Mouse (Mus musculus) myocyte (in vitro differentiated cells): ENCODE measurements at regions not wholly inside any gene's neighbourhood (a gene's known extent, or its start where the extent isn't known, plus 50 kb on each side); places are given as distances from the start of the nearest gene placed in this dataset.

Experiments
- H3K27me3 ChIP-seq: one replicate; pipeline ENCODE4 v1.6.1; 2011; ENCODE audit not compliant: control insufficient read depth, insufficient read depth, insufficient read length
- H3K36me3 ChIP-seq: one replicate; pipeline ENCODE4 v1.6.1; 2011; ENCODE audit not compliant: control insufficient read depth, insufficient read depth
- H3K4me2 ChIP-seq: one replicate; pipeline ENCODE4 v1.6.1; 2011; ENCODE audit warnings: low read depth, control low read depth
- H3K4me3 ChIP-seq: one replicate; pipeline ENCODE4 v1.5.1; 2011; ENCODE audit warnings: mild to moderate bottlenecking, control low read depth, moderate library complexity
- H3K79me2 ChIP-seq: one replicate; pipeline ENCODE4 v1.6.1; 2011; ENCODE audit not compliant: control insufficient read depth, insufficient read depth
- H3ac ChIP-seq: one replicate; pipeline ENCODE4 v1.6.1; 2011; ENCODE audit not compliant: control insufficient read depth, insufficient read length
- CEBPB ChIP-seq: IDR thresholded peaks from 2 replicates; pipeline ENCODE4 v1.6.1; 2011; ENCODE audit warnings: mild to moderate bottlenecking, moderate library complexity; ENCODE audit not compliant: poor library complexity, insufficient read depth, severe bottlenecking
- E2F4 ChIP-seq: IDR thresholded peaks from one replicate; pipeline ENCODE4 v1.6.1; 2011; ENCODE audit warnings: mild to moderate bottlenecking, control low read depth, moderate library complexity; ENCODE audit not compliant: insufficient read depth
- MAX ChIP-seq: IDR thresholded peaks from one replicate; pipeline ENCODE4 v1.6.1; 2011; ENCODE audit warnings: low read depth, mild to moderate bottlenecking, control low read depth
- MYOD1 ChIP-seq, 3 experiments: IDR thresholded peaks; one replicate each; pipeline ENCODE4 v1.6.1; 2011; ENCODE audit warnings: control low read depth in 2 of 3, low read depth in 2 of 3, mild to moderate bottlenecking in 2 of 3, moderate library complexity in 1 of 3; ENCODE audit not compliant: insufficient read length in 2 of 3, control insufficient read depth in 1 of 3
- MYOG ChIP-seq, 3 experiments: IDR thresholded peaks; one replicate each; pipeline ENCODE4 v1.6.1; 2011; ENCODE audit warnings: control low read depth in 2 of 3, low read depth in 2 of 3, mild to moderate bottlenecking in 2 of 3; ENCODE audit not compliant: insufficient read length in 2 of 3, control insufficient read depth in 1 of 3, insufficient read depth in 1 of 3
- POLR2A ChIP-seq: IDR thresholded peaks from one replicate; pipeline ENCODE4 v1.6.1; 2011; ENCODE audit warnings: low read depth, mild to moderate bottlenecking, control low read depth, moderate library complexity; ENCODE audit not compliant: insufficient read length
- POLR2AphosphoS2 ChIP-seq: IDR thresholded peaks from one replicate; pipeline ENCODE4 v1.6.1; 2011; ENCODE audit warnings: low read depth, control low read depth; ENCODE audit not compliant: insufficient read length
- REST ChIP-seq: IDR thresholded peaks from one replicate; pipeline ENCODE4 v1.6.1; 2011; ENCODE audit warnings: mild to moderate bottlenecking, control low read depth, moderate library complexity; ENCODE audit not compliant: insufficient read depth, insufficient read length
- SRF ChIP-seq: IDR thresholded peaks from one replicate; pipeline ENCODE4 v1.6.1; 2011; ENCODE audit warnings: low read depth; ENCODE audit not compliant: control insufficient read depth, insufficient read length
- TCF12 ChIP-seq: IDR thresholded peaks from one replicate; pipeline ENCODE4 v1.6.1; 2011; ENCODE audit warnings: mild to moderate bottlenecking, control low read depth; ENCODE audit not compliant: poor library complexity, insufficient read depth, severe bottlenecking
- TCF3 ChIP-seq: IDR thresholded peaks from one replicate; pipeline ENCODE4 v1.6.1; 2011; ENCODE audit warnings: low read depth, control low read depth; ENCODE audit not compliant: insufficient read length
- USF1 ChIP-seq: IDR thresholded peaks from one replicate; pipeline ENCODE4 v1.6.1; 2011; ENCODE audit warnings: low read depth, mild to moderate bottlenecking, control low read depth, moderate library complexity

DNA sequence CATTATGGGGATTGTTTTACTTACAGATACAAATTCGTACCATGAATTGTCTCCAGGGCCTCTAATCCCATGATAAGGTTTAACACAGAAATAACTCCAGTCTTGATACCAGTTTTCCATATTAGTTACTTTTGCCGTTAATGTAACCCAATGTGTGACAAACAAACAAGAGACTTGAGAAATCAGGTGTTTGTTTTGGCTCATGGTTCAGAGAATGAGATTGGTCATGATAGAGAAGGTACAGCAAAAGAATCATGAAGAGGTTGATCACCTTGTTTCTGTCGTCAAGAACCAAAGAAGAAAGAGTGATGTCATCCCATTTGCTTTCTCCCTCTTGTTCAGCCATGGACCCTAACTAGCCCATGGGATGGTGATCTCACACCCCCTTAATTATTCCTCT is 107.5 kb downstream of the Olig3 start:
- Histone ChIP-seq H3K79me2 (no peaks in the 10 kb centered on the region), H3K27me3 (peaks cover 4% of the 10 kb centered on the region), H3K4me3 (no peak overlapping the region), H3K4me2 (no peak overlapping the region), H3ac (no peak overlapping the region), H3K36me3 (no peaks in the 10 kb centered on the region)
- TF ChIP-seq TCF3 (no peak), MAX (no peak), E2F4 (no peak), MYOG (IDR thresholded peaks at IDR 0.05; ENCODE audit: control insufficient read depth in 1 of 3, insufficient read depth in 1 of 3, insufficient read length in 2 of 3, low read depth in 2 of 3) (no peak), USF1 (no peak), POLR2AphosphoS2 (no peak), TCF12 (no peak), MYOD1 (IDR thresholded peaks at IDR 0.05; ENCODE audit: control insufficient read depth in 1 of 3, insufficient read length in 2 of 3, low read depth in 2 of 3) (no peak), REST (no peak), CEBPB (no peak), POLR2A (no peak), SRF (no peak)

DNA sequence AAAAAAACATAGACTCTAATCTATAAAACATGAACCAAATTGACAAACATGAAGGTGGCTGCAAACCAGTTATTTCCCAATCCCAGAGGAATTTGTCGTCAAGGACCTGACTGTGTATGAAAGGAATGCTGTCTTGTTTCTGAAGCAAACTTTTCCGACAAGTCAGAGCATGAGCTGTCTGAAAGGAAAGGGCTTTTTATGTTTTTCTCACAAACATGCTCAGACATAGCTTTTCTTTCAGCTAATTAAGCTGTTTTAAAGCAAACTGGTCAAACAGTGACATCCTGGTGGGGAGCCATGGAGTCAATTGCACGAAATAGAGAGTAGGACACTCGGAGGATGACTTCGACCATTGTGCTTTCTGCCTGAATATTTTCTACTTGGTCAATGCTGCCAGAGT is 108.2 kb downstream of the Olig3 start:
- no peak overlapping the region for H3K4me3 ChIP-seq
- no peak overlapping the region for H3K4me2 ChIP-seq
- H3K27me3 ChIP-seq: peaks cover 4% of the 10 kb centered on the region
- H3K36me3 ChIP-seq: no peaks in the 10 kb centered on the region
- no peak overlapping the region for H3ac ChIP-seq
- TF ChIP-seq MAX: no peak
- no peak for TF ChIP-seq CEBPB
- no peak for TF ChIP-seq POLR2A
- no peak for TF ChIP-seq REST
- TF ChIP-seq USF1: no peak
- TF ChIP-seq TCF12: no peak
- no peaks in the 10 kb centered on the region for H3K79me2 ChIP-seq

DNA sequence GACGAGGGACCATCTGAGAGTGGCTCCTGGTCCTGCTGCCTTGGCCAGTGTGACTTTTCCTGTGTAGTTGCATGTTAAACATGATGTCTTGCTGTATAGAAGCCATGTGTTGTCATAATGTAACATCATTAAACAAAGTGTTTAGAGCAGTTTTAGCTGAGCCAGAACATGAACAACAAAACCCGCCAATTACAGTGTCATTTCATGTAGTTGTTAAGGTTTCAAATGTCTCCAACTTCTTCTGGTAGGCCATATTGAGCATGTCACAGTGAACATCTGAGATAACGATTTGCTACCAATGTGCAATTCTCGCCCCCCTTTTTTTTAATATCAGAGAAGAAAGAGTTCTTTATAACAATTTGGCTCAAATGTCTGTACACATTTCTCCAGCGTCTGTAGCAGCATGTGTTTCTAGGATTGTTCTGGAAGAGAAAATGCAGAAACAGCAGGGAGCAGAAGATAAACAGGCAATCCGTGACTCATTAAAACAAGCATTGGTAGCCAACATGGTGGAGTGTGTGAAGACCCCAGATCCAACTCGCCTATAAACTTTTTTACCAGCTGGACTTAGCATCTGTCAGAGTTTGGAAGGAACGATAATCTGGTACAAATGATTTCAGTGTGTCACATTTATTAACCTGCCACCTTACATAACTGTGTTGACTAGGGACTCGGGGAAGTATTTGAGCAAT is 115.2 kb downstream of the Olig3 start:
- no peaks in the 10 kb centered on the region for H3K79me2 ChIP-seq
- H3K36me3 ChIP-seq: no peaks in the 10 kb centered on the region
- peaks cover 18% of the 10 kb centered on the region for H3K27me3 ChIP-seq
- H3K4me3 ChIP-seq: no peak overlapping the region
- TF ChIP-seq CEBPB (no peak), POLR2AphosphoS2 (no peak), MYOG (IDR thresholded peaks at IDR 0.05; ENCODE audit: control insufficient read depth in 1 of 3, insufficient read depth in 1 of 3, insufficient read length in 2 of 3, low read depth in 2 of 3) (no peak), MAX (no peak), REST (no peak), SRF (no peak), USF1 (no peak), E2F4 (no peak)
- H3K4me2 ChIP-seq: no peak overlapping the region
- H3ac ChIP-seq: no peak overlapping the region

DNA sequence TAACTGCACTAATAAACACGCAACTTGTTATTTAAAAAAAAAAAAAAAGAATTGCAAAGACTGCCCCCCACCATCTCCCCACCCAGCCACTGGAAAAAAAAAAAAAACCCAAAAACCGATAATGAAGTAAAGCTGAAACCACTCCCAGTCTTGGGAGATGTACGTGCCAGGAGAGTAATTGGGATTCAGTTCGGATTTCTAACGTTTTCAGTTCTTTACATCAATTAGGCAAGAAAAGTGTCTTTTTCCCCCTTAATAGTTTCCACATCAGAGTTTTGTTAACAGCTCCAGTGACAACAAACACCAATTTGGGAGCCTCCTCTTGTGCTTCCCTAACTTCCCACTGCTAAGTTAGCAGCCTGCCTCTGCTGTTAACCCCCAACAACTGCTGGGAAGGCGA is 115.7 kb downstream of the Olig3 start:
- H3K4me3 ChIP-seq: no peak overlapping the region

More for the DNA sequence above, 115.7 kb downstream of the Olig3 start:
- TF ChIP-seq CEBPB (no peak), SRF (no peak), POLR2AphosphoS2 (no peak), MYOG (IDR thresholded peaks at IDR 0.05; ENCODE audit: control insufficient read depth in 1 of 3, insufficient read depth in 1 of 3, insufficient read length in 2 of 3, low read depth in 2 of 3) (no peak), TCF3 (no peak), REST (no peak), USF1 (no peak), POLR2A (no peak), TCF12 (no peak), MAX (no peak), E2F4 (no peak), MYOD1 (IDR thresholded peaks at IDR 0.05; ENCODE audit: control insufficient read depth in 1 of 3, insufficient read length in 2 of 3, low read depth in 2 of 3) (no peak)
- Histone ChIP-seq H3K4me2 (no peak overlapping the region), H3K36me3 (no peaks in the 10 kb centered on the region), H3ac (no peak overlapping the region), H3K79me2 (no peaks in the 10 kb centered on the region), H3K27me3 (peaks cover 18% of the 10 kb centered on the region)
